Mouse (Mus musculus): ENCODE measurements around the gene Cep41. TPM values are rescaled to one million over a fixed set of nuclear protein-coding genes. Genes with fewer than 3 reads are reported as not detected.

Gene Cep41
- total RNA-seq, 2 experiments from 2014 or later, result 3.2 to 3.7 TPM

- peak; percentile 33; the same call in 1 of the 2 replicates for ATAC-seq (replicated peaks; ENCODE audit: poor library complexity, severe bottlenecking)
Observed at GRCm38 (mm10) chr6:30675281-30675771, 18.2 kb downstream of the Cep41 start.

- no peak for ATAC-seq (replicated peaks; ENCODE audit: poor library complexity, severe bottlenecking)
Observed at GRCm38 (mm10) chr6:30674714-30675280, 18.8 kb downstream of the Cep41 start.

- no peak for ATAC-seq (replicated peaks; ENCODE audit: poor library complexity, severe bottlenecking)
Observed at GRCm38 (mm10) chr6:30673764-30674561, 19.6 kb downstream of the Cep41 start.

- ATAC-seq (replicated peaks; ENCODE audit: poor library complexity, severe bottlenecking), result peak; percentile 42; the same call in 1 of the 2 replicates
Observed at GRCm38 (mm10) chr6:30671696-30672095, 21.9 kb downstream of the Cep41 start.

GRCm38 (mm10) chr6:30667585-30667984, 26.0 kb downstream of the Cep41 start:
- ATAC-seq (replicated peaks; ENCODE audit: poor library complexity, severe bottlenecking), result no peak

- no peak for ATAC-seq (replicated peaks; ENCODE audit: poor library complexity, severe bottlenecking)
Observed at GRCm38 (mm10) chr6:30666043-30666442, 27.5 kb downstream of the Cep41 start.

- no peak for ATAC-seq (replicated peaks; ENCODE audit: poor library complexity, severe bottlenecking)
Observed at GRCm38 (mm10) chr6:30665296-30665695, 28.3 kb downstream of the Cep41 start.

GRCm38 (mm10) chr6:30664776-30665175, 28.8 kb downstream of the Cep41 start:
- ATAC-seq (replicated peaks; ENCODE audit: poor library complexity, severe bottlenecking), result no peak

GRCm38 (mm10) chr6:30658619-30659018, 34.9 kb downstream of the Cep41 start:
- no peak for ATAC-seq (replicated peaks; ENCODE audit: poor library complexity, severe bottlenecking)

- no peak for ATAC-seq (replicated peaks; ENCODE audit: poor library complexity, severe bottlenecking)
Observed at GRCm38 (mm10) chr6:30657279-30657678, 36.3 kb downstream of the Cep41 start.

GRCm38 (mm10) chr6:30654932-30655331, 38.6 kb downstream of the Cep41 start:
- ATAC-seq (replicated peaks; ENCODE audit: poor library complexity, severe bottlenecking), result no peak

- ATAC-seq (replicated peaks; ENCODE audit: poor library complexity, severe bottlenecking), result no peak
Observed at GRCm38 (mm10) chr6:30654402-30654859, 39.1 kb downstream of the Cep41 start.

- no peak for ATAC-seq (replicated peaks; ENCODE audit: poor library complexity, severe bottlenecking)
Observed at GRCm38 (mm10) chr6:30653518-30653917, 40.0 kb downstream of the Cep41 start.

GRCm38 (mm10) chr6:30652425-30653188, 40.9 kb downstream of the Cep41 start:
- ATAC-seq (replicated peaks; ENCODE audit: poor library complexity, severe bottlenecking), result no peak

GRCm38 (mm10) chr6:30649651-30650296, 43.8 kb downstream of the Cep41 start:
- no peak for ATAC-seq (replicated peaks; ENCODE audit: poor library complexity, severe bottlenecking)

GRCm38 (mm10) chr6:30645379-30645778, 48.2 kb downstream of the Cep41 start:
- ATAC-seq (replicated peaks; ENCODE audit: poor library complexity, severe bottlenecking), result no peak

- ATAC-seq (replicated peaks; ENCODE audit: poor library complexity, severe bottlenecking), result no peak
Observed at GRCm38 (mm10) chr6:30644462-30644861, 49.1 kb downstream of the Cep41 start.

GRCm38 (mm10) chr6:30643694-30644460, 49.7 kb downstream of the Cep41 start:
- no peak for ATAC-seq (replicated peaks; ENCODE audit: poor library complexity, severe bottlenecking)

GRCm38 (mm10) chr6:30638674-30639268, 54.8 kb downstream of the Cep41 start, which contains the start of gene Cpa1:
Gene Cpa1 (plus strand): TSS chr6:30639218.
- ATAC-seq (replicated peaks; ENCODE audit: poor library complexity, severe bottlenecking), result no peak
